Mouse (Mus musculus) spleen, adult 2 months (tissue): ENCODE results near the gene Ecm2.

ENCODE experiments used
- CTCF ChIP-seq: fragments of 200-500 bp; IDR thresholded peaks from 2 replicates; pipeline ENCODE4 v1.5.1; 2011; ENCODE audit warnings: mild to moderate bottlenecking, inconsistent platforms; ENCODE audit not compliant: insufficient read depth, insufficient read length, insufficient replicate concordance; ENCODE audit errors: extremely low read depth
- POLR2A ChIP-seq: fragments of 200-500 bp; IDR thresholded peaks from 2 replicates; pipeline ENCODE4 v1.6.1; 2011; ENCODE audit warnings: low read depth, low read length, inconsistent platforms

GRCm38 (mm10) chr13:49581541-49582530 lies 77.2 kb downstream of the Ecm2 start, which contains the start of gene Omd:
- TF ChIP-seq CTCF (no peak), POLR2A (no peak)
